Mouse (Mus musculus): ENCODE measurements around the gene Tbc1d14. TPM values are rescaled to one million over a fixed set of nuclear protein-coding genes. Genes with fewer than 3 reads are reported as not detected.

Gene Tbc1d14
- polyA plus RNA-seq, 1 experiment from 2014 or later: 67.0 TPM

DNA sequence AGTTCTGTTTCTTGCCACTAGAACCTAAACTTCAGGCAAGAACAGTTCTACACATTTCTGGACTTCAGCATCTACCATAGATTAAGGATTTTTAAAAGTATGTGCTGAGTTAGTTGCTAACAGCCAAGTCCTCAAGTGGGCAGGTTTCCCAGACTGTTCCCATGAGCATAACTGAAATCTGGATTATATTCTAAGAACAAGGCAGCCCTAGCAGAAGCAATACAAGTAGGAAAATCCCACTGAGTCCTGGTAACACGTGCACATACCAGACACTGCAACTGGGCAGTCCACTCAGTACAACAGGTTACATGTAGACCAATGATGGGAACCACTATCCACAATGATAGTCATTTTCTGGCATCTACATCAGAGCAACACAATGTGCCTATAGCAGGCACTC lies 17.3 kb downstream of the Tbc1d14 start:
- no peak for ATAC-seq
- H3K9me3 ChIP-seq (replicated peaks): no peaks in the 10 kb centered on the region
- no peaks in the 10 kb centered on the region for H3K27me3 ChIP-seq
- H3K4me1 ChIP-seq: 0 out of 2 replicates have a peak, but pooled peaks cover 13% of the 10 kb centered on the region
- H3K36me3 ChIP-seq (ENCODE audit: poor library complexity, severe bottlenecking): peaks cover 11% of the 10 kb centered on the region; the same call in 1 of the 2 replicates
- H3K9ac ChIP-seq: no peak overlapping the region
- H3K4me2 ChIP-seq: no peak overlapping the region
- H3K27ac ChIP-seq: no peak overlapping the region
- H3K4me3 ChIP-seq: no peak overlapping the region
- WGBS: 75% methylated on average over 1 of the region's 1 CpGs

GRCm38 (mm10) chr5:36575227-36575626 lies 17.8 kb downstream of the Tbc1d14 start:
- no peak overlapping the region for H3K4me3 ChIP-seq
- H3K4me2 ChIP-seq: no peak overlapping the region
- H3K27ac ChIP-seq: no peak overlapping the region
- H3K36me3 ChIP-seq (ENCODE audit: poor library complexity, severe bottlenecking): peaks cover 16% of the 10 kb centered on the region; the same call in 1 of the 2 replicates
- no peak overlapping the region for H3K9ac ChIP-seq
- WGBS: 81% methylated on average over 3 of the region's 3 CpGs
- H3K27me3 ChIP-seq: no peaks in the 10 kb centered on the region
- H3K9me3 ChIP-seq (replicated peaks): no peaks in the 10 kb centered on the region
- H3K4me1 ChIP-seq: 0 out of 2 replicates have a peak, but pooled peaks cover 13% of the 10 kb centered on the region
- ATAC-seq: no peak

DNA sequence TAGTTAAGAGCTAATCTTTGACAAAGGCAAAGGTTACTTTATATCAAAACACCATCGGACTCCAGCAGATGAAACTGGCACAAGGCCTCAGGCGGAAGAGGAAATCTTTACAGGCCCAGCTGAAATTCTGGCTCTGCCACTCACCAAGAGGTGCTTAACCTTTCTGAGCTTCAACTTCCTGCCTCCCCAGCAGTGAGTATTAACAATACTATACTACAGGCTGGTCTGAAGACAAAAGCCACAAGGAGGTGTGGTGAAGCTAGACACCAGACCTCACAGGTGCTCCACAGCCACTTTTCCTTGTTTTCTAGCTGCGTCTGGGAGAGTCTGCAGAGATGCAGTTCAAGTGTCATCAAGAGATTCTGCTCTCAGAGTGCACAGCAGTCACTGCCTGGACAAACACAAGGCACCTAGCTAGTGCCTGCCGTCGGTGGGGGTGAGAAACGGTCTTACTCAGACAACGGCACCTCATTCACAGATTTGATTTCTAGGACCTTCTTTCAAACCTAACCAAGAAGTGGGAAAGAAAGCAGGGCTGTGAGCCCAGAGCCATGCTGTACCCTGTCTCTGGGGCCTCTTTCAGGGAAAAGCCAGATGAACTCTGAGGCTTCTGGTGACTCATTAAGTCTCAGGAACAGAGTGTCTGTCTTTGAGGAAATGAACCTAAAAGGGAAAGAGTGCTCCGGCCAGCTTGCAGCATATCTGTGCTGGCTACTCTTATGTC lies 18.8 kb downstream of the Tbc1d14 start:
- Histone ChIP-seq H3K27me3 (no peaks in the 10 kb centered on the region), H3K9me3 (replicated peaks) (no peaks in the 10 kb centered on the region), H3K9ac (no peak overlapping the region), H3K27ac (no peak overlapping the region), H3K4me1 (0 out of 2 replicates have a peak, but pooled peaks cover 13% of the 10 kb centered on the region), H3K36me3 (ENCODE audit: poor library complexity, severe bottlenecking) (peaks cover 22% of the 10 kb centered on the region; the same call in 1 of the 2 replicates), H3K4me3 (no peak overlapping the region), H3K4me2 (no peak overlapping the region)
- 63% methylated on average over 8 of the region's 8 CpGs for WGBS
- no peak for ATAC-seq

GRCm38 (mm10) chr5:36573354-36573753 lies 19.7 kb downstream of the Tbc1d14 start:
- 62% methylated on average over 3 of the region's 3 CpGs for WGBS
- H3K9ac ChIP-seq: no peak overlapping the region
- peaks cover 22% of the 10 kb centered on the region; the same call in 1 of the 2 replicates for H3K36me3 ChIP-seq (ENCODE audit: poor library complexity, severe bottlenecking)
- H3K4me3 ChIP-seq: no peak overlapping the region
- H3K27me3 ChIP-seq: no peaks in the 10 kb centered on the region
- 0 out of 2 replicates have a peak, but pooled peaks cover 13% of the 10 kb centered on the region for H3K4me1 ChIP-seq
- no peaks in the 10 kb centered on the region for H3K9me3 ChIP-seq (replicated peaks)
- H3K27ac ChIP-seq: no peak overlapping the region
- no peak for ATAC-seq
- no peak overlapping the region for H3K4me2 ChIP-seq

DNA sequence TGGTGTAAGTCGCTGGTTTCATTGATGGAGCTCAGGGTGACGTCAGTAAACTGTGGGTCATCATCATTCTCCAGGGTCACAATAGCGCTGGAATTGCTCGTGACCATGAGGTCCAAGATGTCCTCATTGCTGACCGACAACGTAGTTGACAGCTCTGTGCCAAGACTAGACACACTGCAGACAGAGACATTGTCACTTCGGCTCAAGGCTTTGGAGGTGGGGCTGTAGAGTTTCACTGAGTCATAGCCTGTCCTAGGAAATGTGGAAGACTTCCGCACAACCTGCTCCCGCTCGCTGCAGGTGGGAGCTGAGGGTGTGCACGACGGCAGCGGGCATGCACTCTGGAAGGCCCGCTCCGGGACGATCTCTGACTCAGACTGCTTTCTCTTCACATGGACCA lies 21.7 kb downstream of the Tbc1d14 start:
- no peak for ATAC-seq
- H3K27me3 ChIP-seq: no peaks in the 10 kb centered on the region
- H3K4me3 ChIP-seq: no peak overlapping the region
- no peak overlapping the region for H3K27ac ChIP-seq
- 94% methylated on average over 16 of the region's 16 CpGs for WGBS
- no peak overlapping the region for H3K4me2 ChIP-seq
- H3K9me3 ChIP-seq (replicated peaks): no peaks in the 10 kb centered on the region
- H3K4me1 ChIP-seq: 0 out of 2 replicates have a peak, but pooled peaks cover 18% of the 10 kb centered on the region
- peaks cover 22% of the 10 kb centered on the region; the same call in 1 of the 2 replicates for H3K36me3 ChIP-seq (ENCODE audit: poor library complexity, severe bottlenecking)
- H3K9ac ChIP-seq: no peak overlapping the region

- Histone ChIP-seq H3K4me3 (no peak overlapping the region), H3K36me3 (ENCODE audit: poor library complexity, severe bottlenecking) (peaks cover 22% of the 10 kb centered on the region; the same call in 1 of the 2 replicates), H3K27me3 (no peaks in the 10 kb centered on the region), H3K9me3 (replicated peaks) (no peaks in the 10 kb centered on the region), H3K9ac (no peak overlapping the region), H3K27ac (no peak overlapping the region), H3K4me1 (0 out of 2 replicates have a peak, but pooled peaks cover 18% of the 10 kb centered on the region), H3K4me2 (no peak overlapping the region)
- ATAC-seq: no peak
- WGBS: 91% methylated on average over 4 of the region's 4 CpGs
Observed at GRCm38 (mm10) chr5:36570546-36571245, 22.4 kb downstream of the Tbc1d14 start.

GRCm38 (mm10) chr5:36570098-36570497 lies 23.0 kb downstream of the Tbc1d14 start:
- Histone ChIP-seq H3K9ac (no peak overlapping the region), H3K9me3 (replicated peaks) (no peaks in the 10 kb centered on the region), H3K4me2 (no peak overlapping the region), H3K4me1 (0 out of 2 replicates have a peak, but pooled peaks cover 15% of the 10 kb centered on the region), H3K27ac (no peak overlapping the region), H3K4me3 (no peak overlapping the region), H3K27me3 (no peaks in the 10 kb centered on the region), H3K36me3 (ENCODE audit: poor library complexity, severe bottlenecking) (peaks cover 22% of the 10 kb centered on the region; the same call in 1 of the 2 replicates)
- 93% methylated on average over 7 of the region's 7 CpGs for WGBS
- no peak for ATAC-seq

- WGBS: 91% methylated on average over 4 of the region's 4 CpGs
- no peak overlapping the region for H3K4me2 ChIP-seq
- H3K4me3 ChIP-seq: no peak overlapping the region
- H3K9ac ChIP-seq: no peak overlapping the region
- ATAC-seq: no peak
- peaks cover 22% of the 10 kb centered on the region; the same call in 1 of the 2 replicates for H3K36me3 ChIP-seq (ENCODE audit: poor library complexity, severe bottlenecking)
- 0 out of 2 replicates have a peak, but pooled peaks cover 5% of the 10 kb centered on the region for H3K4me1 ChIP-seq
- H3K27ac ChIP-seq: no peak overlapping the region
- no peaks in the 10 kb centered on the region for H3K27me3 ChIP-seq
- no peaks in the 10 kb centered on the region for H3K9me3 ChIP-seq (replicated peaks)
Observed at GRCm38 (mm10) chr5:36568118-36568517, 25.0 kb downstream of the Tbc1d14 start.

GRCm38 (mm10) chr5:36567627-36568026 lies 25.4 kb downstream of the Tbc1d14 start:
- Histone ChIP-seq H3K36me3 (ENCODE audit: poor library complexity, severe bottlenecking) (peaks cover 22% of the 10 kb centered on the region; the same call in 1 of the 2 replicates), H3K27ac (no peak overlapping the region)
- 72% methylated on average over 2 of the region's 2 CpGs for WGBS

GRCm38 (mm10) chr5:36564530-36564929 lies 28.5 kb downstream of the Tbc1d14 start:
- Histone ChIP-seq H3K4me3 (no peak overlapping the region), H3K27me3 (no peaks in the 10 kb centered on the region), H3K9me3 (replicated peaks) (no peaks in the 10 kb centered on the region), H3K36me3 (ENCODE audit: poor library complexity, severe bottlenecking) (no peaks in the 10 kb centered on the region), H3K4me2 (no peak overlapping the region), H3K4me1 (0 out of 2 replicates have a peak, but pooled peaks cover 5% of the 10 kb centered on the region), H3K9ac (no peak overlapping the region), H3K27ac (no peak overlapping the region)
- ATAC-seq: no peak
- WGBS: 93% methylated on average over 9 of the region's 9 CpGs

More at GRCm38 (mm10) chr5:36567627-36568026, 25.4 kb downstream of the Tbc1d14 start:
- H3K4me1 ChIP-seq: 0 out of 2 replicates have a peak, but pooled peaks cover 5% of the 10 kb centered on the region
- no peaks in the 10 kb centered on the region for H3K9me3 ChIP-seq (replicated peaks)
- no peak for ATAC-seq
- no peak overlapping the region for H3K9ac ChIP-seq
- no peak overlapping the region for H3K4me3 ChIP-seq
- no peaks in the 10 kb centered on the region for H3K27me3 ChIP-seq
- H3K4me2 ChIP-seq: no peak overlapping the region

GRCm38 (mm10) chr5:36563741-36564140 lies 29.3 kb downstream of the Tbc1d14 start:
- no peak overlapping the region for H3K9ac ChIP-seq
- H3K4me1 ChIP-seq: 0 out of 2 replicates have a peak, but pooled peaks cover 5% of the 10 kb centered on the region
- no peaks in the 10 kb centered on the region for H3K27me3 ChIP-seq
- WGBS: 85% methylated on average over 6 of the region's 6 CpGs
- no peak overlapping the region for H3K4me2 ChIP-seq
- no peak overlapping the region for H3K4me3 ChIP-seq
- no peak for ATAC-seq
- no peaks in the 10 kb centered on the region for H3K9me3 ChIP-seq (replicated peaks)
- H3K27ac ChIP-seq: no peak overlapping the region
- no peaks in the 10 kb centered on the region for H3K36me3 ChIP-seq (ENCODE audit: poor library complexity, severe bottlenecking)
